In the genomic region with DNA sequence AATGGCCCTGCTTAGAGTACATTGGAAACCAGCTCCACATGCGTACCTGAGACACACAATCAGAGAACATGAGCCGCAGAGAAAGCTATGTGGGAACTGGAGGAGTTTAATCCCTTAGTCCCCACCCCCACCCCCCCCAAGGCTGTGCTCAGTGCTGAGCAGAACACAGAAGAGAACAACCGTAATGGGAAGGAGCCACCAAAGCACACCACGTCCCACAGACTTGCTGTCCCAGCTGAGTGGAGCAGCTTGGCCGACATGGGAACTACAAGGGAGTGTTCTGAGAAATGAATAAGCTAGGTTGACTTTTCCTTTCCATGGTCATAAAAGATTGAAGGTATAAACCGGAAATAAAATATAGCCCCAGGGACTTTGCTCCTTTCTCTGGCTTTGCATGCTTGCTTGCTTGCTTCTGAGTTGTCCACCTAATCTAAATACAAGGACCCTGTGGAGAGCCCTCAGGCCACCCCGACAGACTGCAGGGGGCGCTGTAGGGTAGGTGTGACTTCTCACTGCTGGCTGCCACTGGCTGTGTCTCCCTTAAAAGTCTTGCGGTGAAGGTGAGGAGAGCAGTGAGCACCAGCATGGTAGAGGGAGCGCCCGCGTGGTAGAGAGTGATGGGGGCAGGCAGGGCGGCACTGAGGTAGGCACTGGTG, we compare ENCODE assay signal across 9 mouse cellular contexts.
DNase-seq lines count a peak whose midpoint lies in the region; ATAC-seq lines count a peak whose summit lies in the region.
"Had no signal": no experiment of that assay in that cellular context is flagged by ENCODE, and none has a peak within 500 bp of the region (broad histone marks: within the 10 kb centered on the region; RNA-seq: fewer than 3 reads in every experiment).

No protein-coding gene starts in this region.

- ATAC-seq in hindbrain, embryonic 12.5 days (ENCODE audit: low FRiP score), result no peak
- no peak for ATAC-seq in hindbrain, embryonic 14.5 days (ENCODE audit: low FRiP score)
- peak; percentile 33 to 51; a peak in 2 of 4 replicates for ATAC-seq in hematopoietic stem cell, adult 5-6 weeks (replicated peaks in 1 of 2; ENCODE audit: insufficient read depth in 1 of 2, low FRiP score in 2 of 2, low TSS enrichment in 1 of 2, low read depth in 1 of 2, poor library complexity in 2 of 2, severe bottlenecking in 2 of 2)
- no peak for ATAC-seq in liver, embryonic 12.5 days
- ATAC-seq in cerebellum, adult (ENCODE audit: insufficient number of reproducible peaks, low FRiP score, low TSS enrichment), result no peak

- H3K36me3 ChIP-seq in hindbrain, embryonic 12.5 days, result 0 out of 2 replicates have a peak, but pooled peaks cover 6% of the 10 kb centered on the region
- H3K36me3 ChIP-seq in hindbrain, embryonic 14.5 days (replicated peaks; ENCODE audit: control insufficient read depth, insufficient read depth), result 0 out of 2 replicates have a peak, but pooled peaks cover 8% of the 10 kb centered on the region
- H3K36me3 ChIP-seq in liver, embryonic 12.5 days, result peaks cover 3% of the 10 kb centered on the region; the same call in 1 of the 2 replicates

- no peak for DNase-seq in hindbrain, embryonic 14.5 days (ENCODE audit: low spot score)
- peak; percentile 64 for DNase-seq in R1 (ENCODE audit: low read depth, low spot score)
- peak; percentile 54 for DNase-seq in thymus, postnatal 25 days
- DNase-seq in cerebellum, adult 18-20 months, result no peak

- H3K4me3 ChIP-seq in hindbrain, embryonic 12.5 days, result no peak overlapping the region
- H3K4me3 ChIP-seq in hindbrain, embryonic 14.5 days (replicated peaks; ENCODE audit: low read length), result no peak overlapping the region
- no peak overlapping the region for H3K4me3 ChIP-seq in liver, embryonic 12.5 days

- H3K9ac ChIP-seq in hindbrain, embryonic 12.5 days, result no peak overlapping the region
- no peak overlapping the region for H3K9ac ChIP-seq in hindbrain, embryonic 14.5 days
- H3K9ac ChIP-seq in liver, embryonic 12.5 days, result no peak overlapping the region

- peaks cover 8% of the 10 kb centered on the region; the same call in 1 of the 2 replicates for H3K4me1 ChIP-seq in hindbrain, embryonic 12.5 days
- no peaks in the 10 kb centered on the region for H3K4me1 ChIP-seq in hindbrain, embryonic 14.5 days (replicated peaks; ENCODE audit: control insufficient read depth, insufficient read depth, low read length)
- H3K4me1 ChIP-seq in liver, embryonic 12.5 days, result peaks cover 59% of the 10 kb centered on the region

- H3K27ac ChIP-seq in hindbrain, embryonic 12.5 days, result 0 out of 2 replicates have a peak overlapping the region, but pooled peaks have one; percentile 3
- no peak overlapping the region for H3K27ac ChIP-seq in hindbrain, embryonic 14.5 days
- H3K27ac ChIP-seq in liver, embryonic 12.5 days, result no peak overlapping the region
- H3K27ac ChIP-seq: macrophage had no signal

- H3K27me3 ChIP-seq in hindbrain, embryonic 12.5 days, result no peaks in the 10 kb centered on the region
- no peaks in the 10 kb centered on the region for H3K27me3 ChIP-seq in hindbrain, embryonic 14.5 days (ENCODE audit: control insufficient read depth, insufficient read depth, low read length)
- peaks cover 18% of the 10 kb centered on the region for H3K27me3 ChIP-seq in liver, embryonic 12.5 days (replicated peaks)

- WGBS in hindbrain, embryonic 12.5 days, result 65% methylated on average over 13 of the region's 13 CpGs
- 72% methylated on average over 13 of the region's 13 CpGs for WGBS in hindbrain, embryonic 14.5 days
- WGBS in liver, embryonic 12.5 days (ENCODE audit: insufficient replicate concordance), result 56% methylated on average over 13 of the region's 13 CpGs

- no peaks in the 10 kb centered on the region for H3K9me3 ChIP-seq in hindbrain, embryonic 12.5 days (replicated peaks)
- no peaks in the 10 kb centered on the region for H3K9me3 ChIP-seq in hindbrain, embryonic 14.5 days (ENCODE audit: control insufficient read depth, low read length)
- H3K9me3 ChIP-seq in liver, embryonic 12.5 days (replicated peaks), result no peaks in the 10 kb centered on the region

- no peak overlapping the region for H3K4me2 ChIP-seq in hindbrain, embryonic 12.5 days (replicated peaks)
- H3K4me2 ChIP-seq in hindbrain, embryonic 14.5 days (replicated peaks), result no peak overlapping the region
- peak overlapping the region; percentile 19; the same call in 1 of the 2 replicates for H3K4me2 ChIP-seq in liver, embryonic 12.5 days

Comparison
In these comparisons a context has a peak if more than half of its experiments do, and no peak if none do; other contexts are left out.
1. ATAC-seq: peak in hematopoietic stem cell, adult 5-6 weeks (2 of 2); none in hindbrain, embryonic 12.5 days (single experiment), hindbrain, embryonic 14.5 days (single experiment), liver, embryonic 12.5 days (single experiment) and cerebellum, adult (single experiment).
2. DNase-seq: peak in R1 (single experiment) and thymus, postnatal 25 days (single experiment); none in hindbrain, embryonic 14.5 days (single experiment) and cerebellum, adult 18-20 months (0 of 2).